Mouse (Mus musculus): ENCODE data around the gene Dctn3. TPM values are rescaled to one million over a fixed set of nuclear protein-coding genes. Genes with fewer than 3 reads are reported as not detected.
"Not testable (repeated sequence)": the region's sequence is repeated elsewhere in the genome, so short reads cannot be mapped to it uniquely, and the experiment has no call there.

Dctn3 gene
- total RNA-seq, 2 experiments from 2014 or later = 115 to 123 TPM

DNA sequence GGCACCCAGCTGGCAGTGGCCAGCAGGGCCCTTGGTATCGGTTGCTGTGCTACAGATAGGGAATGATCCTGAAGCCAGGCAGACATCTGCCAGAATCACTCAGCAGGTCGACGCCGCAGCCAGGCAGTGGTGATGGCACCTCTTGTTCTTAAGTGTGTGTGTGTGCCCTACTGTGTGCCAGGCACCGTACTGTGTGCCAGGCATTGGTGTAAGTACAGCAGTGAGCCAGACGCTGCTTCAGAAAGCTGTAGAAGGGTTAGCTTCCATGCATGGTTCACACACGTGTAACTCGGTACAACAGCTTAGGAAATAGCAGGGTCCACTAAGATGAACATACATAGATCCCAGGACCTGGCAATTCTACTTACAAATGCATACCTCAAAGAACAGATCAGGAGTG is 22.7 kb downstream of the Dctn3 start:
- DNase-seq (ENCODE audit: low spot score in 2 of 2) = not testable (repeated sequence)

GRCm38 (mm10) chr4:41699783-41700182 is 23.2 kb downstream of the Dctn3 start, which contains the start of gene Il11ra1:
TSS of gene Il11ra1 (plus strand) at chr4:41699989.
- DNase-seq (ENCODE audit: low spot score in 2 of 2) = not testable (repeated sequence)

- DNase-seq (ENCODE audit: low spot score in 2 of 2) = not testable (repeated sequence)
These were observed 24.5 kb downstream of the Dctn3 start for GRCm38 (mm10) chr4:41698421-41699016.

- peak; percentile 90 for DNase-seq (ENCODE audit: low spot score in 2 of 2)
These were observed 25.8 kb downstream of the Dctn3 start, which contains the start of gene Cntfr for GRCm38 (mm10) chr4:41696930-41697841. TSS of gene Cntfr (minus strand) at chr4:41697089.

- not testable (repeated sequence) for DNase-seq (ENCODE audit: low spot score in 2 of 2)
These were observed 26.5 kb downstream of the Dctn3 start for GRCm38 (mm10) chr4:41696452-41696851.

DNA sequence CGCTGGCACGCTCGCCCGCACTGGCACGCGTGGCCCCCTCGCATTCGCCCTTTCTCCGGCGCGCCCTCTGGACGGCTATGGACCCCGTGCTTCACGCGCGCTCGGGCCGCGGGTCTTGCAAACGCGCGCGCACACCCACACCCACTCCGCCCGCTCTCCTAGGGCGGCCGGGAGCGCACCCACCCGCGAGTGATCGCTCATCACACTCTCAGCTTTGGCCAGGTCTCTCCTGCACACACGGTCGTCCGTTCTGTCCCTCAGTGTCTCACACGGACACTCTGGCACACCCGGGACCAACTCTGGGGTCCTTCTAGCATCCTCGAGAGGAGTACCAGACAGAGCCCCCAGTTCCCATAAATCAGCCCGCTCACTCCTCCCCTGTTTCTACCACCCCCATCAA is 27.2 kb downstream of the Dctn3 start:
- DNase-seq (ENCODE audit: low spot score in 2 of 2) = peak in 1 of 2 experiments; percentile 23

DNA sequence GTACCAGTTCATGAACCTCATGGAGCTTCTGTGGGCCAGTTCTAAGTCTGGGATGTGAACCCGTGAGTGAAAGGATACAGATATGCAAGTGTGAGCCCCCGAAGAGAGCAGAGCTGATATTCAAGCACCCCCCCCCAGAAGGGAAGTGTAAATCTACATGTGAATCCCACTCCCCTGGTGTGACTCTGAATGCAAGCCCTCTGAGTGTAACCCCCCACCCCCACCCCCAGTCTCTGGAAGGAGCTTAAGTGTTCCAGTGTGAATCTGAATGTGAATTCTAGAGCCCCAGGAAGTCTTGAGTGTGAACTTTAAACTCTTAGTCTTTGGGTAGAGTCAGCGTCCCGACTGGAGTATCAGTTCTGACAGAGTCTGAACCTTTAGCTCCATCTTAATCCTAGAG is 29.5 kb downstream of the Dctn3 start:
- not testable (repeated sequence) for DNase-seq (ENCODE audit: low spot score in 2 of 2)

- not testable (repeated sequence) for DNase-seq (ENCODE audit: low spot score in 2 of 2)
These were observed 33.0 kb downstream of the Dctn3 start for GRCm38 (mm10) chr4:41690014-41690413.

DNA sequence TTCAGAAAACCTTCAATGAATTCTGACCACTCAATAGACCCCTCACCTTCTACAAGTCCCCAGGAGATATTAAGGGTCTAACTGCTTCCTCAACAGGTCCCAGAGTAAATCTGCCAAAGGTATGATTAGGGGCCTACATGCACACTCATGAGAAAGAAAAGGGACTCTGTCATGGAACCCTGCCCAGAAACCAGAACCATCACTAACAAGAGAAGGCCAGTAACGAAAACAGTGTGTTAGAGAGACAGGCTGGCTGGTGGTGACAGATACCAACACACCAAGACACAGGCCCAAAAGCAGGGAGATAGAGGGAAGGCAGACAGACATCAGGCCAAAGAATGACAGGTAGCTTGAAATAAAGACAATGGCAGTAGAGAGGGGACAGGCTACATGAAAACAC is 34.4 kb downstream of the Dctn3 start:
- not testable (repeated sequence) for DNase-seq (ENCODE audit: low spot score in 2 of 2)

- DNase-seq (ENCODE audit: low spot score in 2 of 2) = not testable (repeated sequence)
These were observed 37.0 kb downstream of the Dctn3 start for GRCm38 (mm10) chr4:41685882-41686492.

DNA sequence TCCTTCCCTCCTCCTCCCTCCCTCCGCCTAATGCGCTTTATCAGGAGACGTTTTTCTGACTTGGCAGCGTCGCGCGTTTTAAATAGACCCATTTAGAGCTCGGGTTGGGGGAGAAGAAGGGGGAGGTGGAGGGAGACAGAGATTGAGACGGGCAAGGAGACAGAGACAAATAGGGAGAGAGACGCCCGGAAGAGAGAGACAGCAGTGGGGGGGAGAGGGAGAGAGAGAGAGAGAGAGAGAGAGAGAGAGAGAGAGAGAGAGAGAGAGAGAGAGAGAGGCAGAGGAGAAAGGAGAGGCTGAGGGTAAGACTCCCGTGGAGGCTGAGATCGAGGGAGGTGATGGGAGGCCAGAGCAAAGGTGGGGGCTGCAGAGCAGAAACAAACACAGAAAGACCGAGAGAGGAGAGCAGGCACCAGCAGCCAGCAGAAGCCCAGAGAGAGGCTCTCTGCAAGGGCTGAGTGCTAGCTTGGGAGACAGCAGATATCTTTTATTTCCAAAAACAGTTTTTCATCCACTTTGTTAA is 38.0 kb downstream of the Dctn3 start:
- DNase-seq (ENCODE audit: low spot score in 2 of 2) = not testable (repeated sequence)

- DNase-seq (ENCODE audit: low spot score in 2 of 2) = not testable (repeated sequence)
These were observed 38.6 kb downstream of the Dctn3 start for GRCm38 (mm10) chr4:41684131-41684930.

- not testable (repeated sequence) for DNase-seq (ENCODE audit: low spot score in 2 of 2)
These were observed 39.7 kb downstream of the Dctn3 start for GRCm38 (mm10) chr4:41683303-41683702.

DNA sequence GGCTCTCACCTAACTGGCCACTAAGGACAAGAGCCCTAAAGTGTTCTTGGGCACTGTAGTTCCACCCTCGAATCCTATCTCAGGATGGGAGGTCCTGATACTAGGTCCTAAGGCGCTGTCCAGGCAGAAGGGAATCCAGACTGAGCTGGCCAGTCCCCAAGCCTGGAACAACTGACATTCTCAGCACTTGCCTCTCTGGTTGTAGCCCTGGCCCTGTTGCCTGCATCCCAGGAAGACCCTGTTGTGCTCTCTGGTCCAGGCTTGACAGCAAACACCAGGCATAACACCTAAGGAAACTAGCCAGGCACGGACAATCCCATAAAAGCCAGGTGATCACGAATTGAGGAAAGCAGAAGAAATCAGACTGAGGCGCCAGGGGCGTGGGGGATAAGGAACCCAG is 40.2 kb downstream of the Dctn3 start:
- no peak for DNase-seq (ENCODE audit: low spot score in 2 of 2)

GRCm38 (mm10) chr4:41681947-41682346 is 41.0 kb downstream of the Dctn3 start:
- no peak for DNase-seq (ENCODE audit: low spot score in 2 of 2)

- no peak for DNase-seq (ENCODE audit: low spot score in 2 of 2)
These were observed 41.8 kb downstream of the Dctn3 start for GRCm38 (mm10) chr4:41681176-41681575.

DNA sequence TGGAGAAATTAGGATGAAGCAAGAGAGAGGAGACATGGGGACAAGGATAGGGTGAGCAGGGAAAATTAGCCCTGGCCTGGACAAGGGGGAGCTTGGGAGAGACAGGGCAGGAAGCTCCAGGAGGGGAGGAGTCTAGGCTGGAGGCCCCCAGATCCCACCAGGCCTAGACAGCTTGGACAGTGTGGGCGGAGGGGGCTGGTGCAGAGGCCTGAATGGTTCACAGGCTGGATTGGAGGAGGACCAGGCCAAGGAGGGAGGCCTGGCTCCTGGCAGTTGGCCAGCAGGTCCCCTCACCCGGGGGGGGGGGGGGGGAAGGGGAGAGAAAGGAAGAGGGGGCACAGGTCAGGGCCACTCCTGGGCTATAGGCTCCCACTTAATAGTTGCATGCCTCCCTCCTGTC is 43.7 kb downstream of the Dctn3 start:
- DNase-seq (ENCODE audit: low spot score in 2 of 2) = no peak

DNA sequence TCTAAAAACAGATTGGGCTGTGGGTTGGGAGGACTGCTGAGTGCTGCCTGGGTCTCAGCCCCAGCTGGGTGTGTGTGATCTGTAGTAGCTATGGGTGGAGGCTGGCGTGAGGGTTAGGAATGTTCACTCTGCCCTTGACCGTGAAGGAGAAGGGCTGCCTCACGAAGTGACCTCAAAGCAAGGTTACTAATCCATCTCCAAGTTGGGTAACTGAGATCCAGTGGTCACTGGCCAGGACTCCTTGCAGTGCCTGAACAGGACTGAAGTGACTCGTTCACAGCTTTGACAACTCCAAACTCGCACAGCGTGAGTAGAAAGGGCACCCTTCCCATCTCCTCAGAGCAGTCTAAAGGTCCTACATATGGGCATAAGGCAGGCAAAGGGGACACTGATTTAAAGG is 44.1 kb downstream of the Dctn3 start:
- peak in 1 of 2 experiments; percentile 32 for DNase-seq (ENCODE audit: low spot score in 2 of 2)

- DNase-seq (ENCODE audit: low spot score in 2 of 2) = peak in 1 of 2 experiments; percentile 68
These were observed 45.9 kb downstream of the Dctn3 start for GRCm38 (mm10) chr4:41677006-41677629.
